Mouse (Mus musculus) spleen, adult 2 months (tissue): ENCODE data around the gene C1qtnf3.

ENCODE experiments used
- CTCF ChIP-seq: fragments of 200-500 bp; IDR thresholded peaks from 2 replicates; pipeline ENCODE4 v1.5.1; 2011; ENCODE audit warnings: mild to moderate bottlenecking, inconsistent platforms; ENCODE audit not compliant: insufficient read depth, insufficient read length, insufficient replicate concordance; ENCODE audit errors: extremely low read depth
- POLR2A ChIP-seq: fragments of 200-500 bp; IDR thresholded peaks from 2 replicates; pipeline ENCODE4 v1.6.1; 2011; ENCODE audit warnings: low read depth, low read length, inconsistent platforms

DNA sequence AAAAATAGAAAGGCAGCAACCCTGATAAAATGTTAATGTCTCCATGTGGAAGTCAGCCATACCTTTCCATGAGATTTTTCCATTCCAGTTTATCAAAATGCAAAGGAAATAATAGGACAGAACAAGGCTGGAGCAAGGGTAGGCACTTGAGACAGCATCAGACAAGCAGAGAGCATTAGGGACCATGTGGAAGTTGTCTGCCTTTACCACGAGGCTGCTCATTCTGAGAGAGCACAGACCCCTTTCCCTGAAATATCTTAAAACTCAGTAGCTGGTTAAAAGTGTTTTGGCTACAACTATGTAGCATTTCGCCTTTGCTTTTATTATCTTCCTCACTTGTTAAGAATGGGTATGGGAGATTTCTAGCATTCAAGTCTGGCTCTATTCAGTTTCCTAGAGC, 28.6 kb downstream of the C1qtnf3 start:
- TF ChIP-seq POLR2A, result no peak
- no peak for TF ChIP-seq CTCF
